Comparison of ENCODE assay signal across 8 mouse cellular contexts in the genomic region with DNA sequence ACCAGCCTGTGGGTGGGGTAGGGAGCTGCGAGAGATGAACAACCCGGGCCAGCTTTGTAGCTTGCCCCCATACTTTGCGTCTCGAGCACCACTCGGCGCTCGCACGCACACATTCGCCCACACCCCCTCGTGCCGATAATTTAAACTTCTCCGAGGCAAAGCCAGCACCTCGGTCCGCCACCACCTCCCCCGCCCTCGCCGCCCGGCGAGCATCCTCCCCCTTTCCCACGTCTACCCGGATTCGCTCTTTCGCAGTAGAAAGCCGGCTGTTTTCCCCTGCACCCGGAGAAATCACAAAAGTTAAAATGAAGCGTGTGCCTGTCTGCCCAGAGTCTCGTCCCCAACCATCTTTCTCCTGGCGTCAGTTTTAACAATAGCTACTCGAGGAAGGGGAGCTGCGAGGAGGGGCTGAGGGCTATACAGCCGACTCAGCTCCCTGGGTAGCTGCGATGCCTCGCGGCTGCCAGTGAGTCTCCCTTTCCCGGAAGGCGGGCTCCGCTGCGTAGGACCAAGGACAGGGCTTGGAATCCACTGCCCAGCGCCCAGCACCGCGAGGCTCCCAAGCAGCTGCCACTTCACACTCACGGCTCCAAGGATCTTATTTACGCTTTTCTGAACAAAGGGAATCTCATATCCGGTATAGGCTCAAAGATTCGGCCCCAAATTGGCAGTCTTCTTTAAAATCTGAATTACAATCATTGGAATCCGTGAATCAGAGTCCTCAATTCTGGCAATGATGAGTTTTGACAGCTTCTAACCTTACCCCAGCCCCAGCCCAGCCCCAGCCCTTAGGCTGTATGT. TPM values are rescaled to one million over a fixed set of nuclear protein-coding genes. Genes with fewer than 3 reads are reported as not detected.
DNase-seq lines count a peak whose midpoint lies in the region; ATAC-seq and TF ChIP-seq lines count a peak whose summit lies in the region.

No protein-coding gene starts in this region.

- H3K4me3 ChIP-seq in kidney, postnatal 0 days (replicated peaks; ENCODE audit: low read depth, low read length), result peak overlapping the region; percentile 40
- no peak overlapping the region for H3K4me3 ChIP-seq in kidney, adult 2 months (ENCODE audit: insufficient read depth, low read depth, low read length)
- peak overlapping the region; percentile 26 for H3K4me3 ChIP-seq in embryonic fibroblast, embryonic 13.5 days (ENCODE audit: insufficient read depth, low read length)
- H3K4me3 ChIP-seq in intestine, embryonic 14.5 days (ENCODE audit: low read depth, low read length), result peak overlapping the region; percentile 56
- peak overlapping the region; percentile 37 for H3K4me3 ChIP-seq in stomach, postnatal 0 days (ENCODE audit: low read depth, low read length)

- H3K36me3 ChIP-seq in kidney, postnatal 0 days (ENCODE audit: insufficient read depth, low read length), result no peaks in the 10 kb centered on the region
- H3K36me3 ChIP-seq in kidney, adult 2 months (ENCODE audit: control insufficient read depth, insufficient read depth, low read length), result no peaks in the 10 kb centered on the region
- no peaks in the 10 kb centered on the region for H3K36me3 ChIP-seq in intestine, embryonic 14.5 days (ENCODE audit: control insufficient read depth, insufficient read depth, low read length)
- no peaks in the 10 kb centered on the region for H3K36me3 ChIP-seq in stomach, postnatal 0 days (ENCODE audit: control insufficient read depth, insufficient read depth, low read length)

- peaks cover 23% of the 10 kb centered on the region for H3K4me1 ChIP-seq in kidney, postnatal 0 days (replicated peaks; ENCODE audit: insufficient read depth, low read length)
- no peaks in the 10 kb centered on the region for H3K4me1 ChIP-seq in kidney, adult 2 months (ENCODE audit: control insufficient read depth, insufficient read depth, low read length)
- no peaks in the 10 kb centered on the region for H3K4me1 ChIP-seq in embryonic fibroblast, embryonic 13.5 days (ENCODE audit: control insufficient read depth, insufficient read depth, low read length)
- peaks cover 4% of the 10 kb centered on the region; the same call in 1 of the 2 replicates for H3K4me1 ChIP-seq in intestine, embryonic 14.5 days (replicated peaks; ENCODE audit: control insufficient read depth, insufficient read depth, low read length)
- H3K4me1 ChIP-seq in stomach, postnatal 0 days (replicated peaks; ENCODE audit: control insufficient read depth, insufficient read depth), result 0 out of 2 replicates have a peak, but pooled peaks cover 5% of the 10 kb centered on the region

- no peak for TF ChIP-seq CTCF in kidney, postnatal 0 days (IDR thresholded peaks at IDR 0.05; ENCODE audit: low read depth)
- TF ChIP-seq CTCF in kidney, adult 2 months (conservative IDR thresholded peaks at IDR 0.05; ENCODE audit: insufficient read depth, insufficient read length, low read depth, low read length), result no peak
- no peak for TF ChIP-seq CTCF in embryonic fibroblast, embryonic 13.5 days (IDR thresholded peaks at IDR 0.05; ENCODE audit: borderline replicate concordance, insufficient read depth, low read length)
- TF ChIP-seq CTCF in stomach, postnatal 0 days (IDR thresholded peaks at IDR 0.05; ENCODE audit: low read depth), result no peak

- H3K4me2 ChIP-seq in kidney, postnatal 0 days (ENCODE audit: low read length), result peak overlapping the region; percentile 67
- H3K4me2 ChIP-seq in intestine, embryonic 14.5 days (ENCODE audit: low read length), result peak overlapping the region; percentile 77
- H3K4me2 ChIP-seq in stomach, postnatal 0 days (replicated peaks; ENCODE audit: low read depth), result peak overlapping the region; percentile 51

- WGBS in kidney, postnatal 0 days, result under 1% methylated on average over 43 of the region's 46 CpGs
- 2% methylated on average over 46 of the region's 46 CpGs for WGBS in kidney, adult 2 months
- WGBS in intestine, embryonic 14.5 days, result 0% methylated on average over 46 of the region's 46 CpGs
- WGBS in stomach, postnatal 0 days, result under 1% methylated on average over 46 of the region's 46 CpGs

- no peak overlapping the region for H3K9ac ChIP-seq in kidney, postnatal 0 days (ENCODE audit: low read depth, low read length)
- no peak overlapping the region for H3K9ac ChIP-seq in intestine, embryonic 14.5 days (ENCODE audit: low read length)
- H3K9ac ChIP-seq in stomach, postnatal 0 days (ENCODE audit: low read length), result no peak overlapping the region

- peaks cover 54% of the 10 kb centered on the region for H3K27me3 ChIP-seq in kidney, postnatal 0 days (ENCODE audit: insufficient read depth, low read length)
- H3K27me3 ChIP-seq in kidney, adult 2 months (replicated peaks; ENCODE audit: control insufficient read depth, insufficient read depth, low read length), result peaks cover 5% of the 10 kb centered on the region; the same call in 1 of the 2 replicates
- H3K27me3 ChIP-seq in intestine, embryonic 14.5 days (replicated peaks; ENCODE audit: control insufficient read depth, insufficient read depth, low read length), result peaks cover 69% of the 10 kb centered on the region
- peaks cover 18% of the 10 kb centered on the region; the same call in 1 of the 2 replicates for H3K27me3 ChIP-seq in stomach, postnatal 0 days (ENCODE audit: control insufficient read depth, insufficient read depth, low read length)

- no peak overlapping the region for H3K27ac ChIP-seq in kidney, postnatal 0 days
- H3K27ac ChIP-seq in kidney, adult 2 months (ENCODE audit: insufficient read depth, low read depth, low read length), result no peak overlapping the region
- no peak overlapping the region for H3K27ac ChIP-seq in embryonic fibroblast, embryonic 13.5 days (ENCODE audit: insufficient read depth, low read length)
- H3K27ac ChIP-seq in intestine, embryonic 14.5 days (ENCODE audit: low read depth), result no peak overlapping the region
- H3K27ac ChIP-seq in stomach, postnatal 0 days (replicated peaks), result no peak overlapping the region

- 0 out of 2 replicates have a peak, but pooled peaks have one; percentile 25 for ATAC-seq in kidney, postnatal 0 days (replicated peaks; ENCODE audit: low FRiP score, low read depth)
- ATAC-seq in intestine, embryonic 14.5 days (replicated peaks; ENCODE audit: low FRiP score, low TSS enrichment, low read depth), result no peak
- ATAC-seq in stomach, postnatal 0 days (ENCODE audit: low FRiP score, low TSS enrichment), result no peak

- no peak for TF ChIP-seq EP300 in stomach, postnatal 0 days (optimal IDR thresholded peaks at IDR 0.05)

- DNase-seq in kidney, postnatal 0 days (ENCODE audit: low spot score), result peak; percentile 68
- DNase-seq in kidney, adult 2 months, result no peak
- DNase-seq in adrenal gland, postnatal 36 days, result peak; percentile 68 to 72
- DNase-seq in intestine, embryonic 14.5 days (ENCODE audit: low spot score), result peak; percentile 74
- peak; percentile 74 for DNase-seq in mesoderm, embryonic 11.5 days (ENCODE audit: low read depth, low spot score)
- peak; percentile 61 for DNase-seq in stomach, postnatal 0 days (ENCODE audit: low spot score)
- no peak for DNase-seq in spleen, postnatal 4 days (ENCODE audit: low spot score in 2 of 2)

- no peak for TF ChIP-seq POLR2A in kidney, adult 2 months (IDR thresholded peaks at IDR 0.05; ENCODE audit: low read depth, low read length)
- TF ChIP-seq POLR2A in embryonic fibroblast, embryonic 13.5 days (IDR thresholded peaks at IDR 0.05; ENCODE audit: low read depth, low read length), result no peak

- no peaks in the 10 kb centered on the region for H3K9me3 ChIP-seq in kidney, postnatal 0 days (replicated peaks; ENCODE audit: low read length)
- H3K9me3 ChIP-seq in intestine, embryonic 14.5 days (ENCODE audit: control insufficient read depth, low read length), result no peaks in the 10 kb centered on the region
- H3K9me3 ChIP-seq in stomach, postnatal 0 days (ENCODE audit: control insufficient read depth, low read length), result no peaks in the 10 kb centered on the region

RNA-seq across cellular contexts. Expression of a gene that starts 25.8 kb away (rescaled TPM):
- polyA plus RNA-seq in kidney, postnatal 0 days (2015; fragmentation: Nextera tagmentation; extraction: Ambion mirVana), result 0.31 and 0.50 TPM in 2 replicates
- polyA plus RNA-seq in kidney, adult 2 months (2012; rRNA removed), result 0.34 TPM in 1 of 2 replicates, not detected in the other
- total RNA-seq in adrenal gland, postnatal 36 days (2021), result 1 to 10 TPM in 1 of 2 experiments, under 1 TPM in 1; 0.23 to 1.8 TPM
- 2.0 and 4.5 TPM in 2 replicates for polyA plus RNA-seq in embryonic fibroblast, embryonic 13.5 days (2011; ENCODE audit: insufficient read length, low read depth, missing spikeins)
- polyA plus RNA-seq in intestine, embryonic 14.5 days (2014; fragmentation: Nextera tagmentation; extraction: Ambion mirVana), result 6.6 and 7.0 TPM in 2 replicates
- polyA plus RNA-seq in stomach, postnatal 0 days (2015; fragmentation: Nextera tagmentation; extraction: Ambion mirVana), result 1.5 and 1.9 TPM in 2 replicates

Comparison
In these comparisons a context has a peak if more than half of its experiments do, and no peak if none do; other contexts are left out.
1. DNase-seq: peak in kidney, postnatal 0 days (single experiment), adrenal gland, postnatal 36 days (2 of 2), intestine, embryonic 14.5 days (single experiment), mesoderm, embryonic 11.5 days (single experiment) and stomach, postnatal 0 days (single experiment); none in kidney, adult 2 months (single experiment) and spleen, postnatal 4 days (0 of 2).
2. Peak in every context shown above with its lines, with median percentiles within 50 percentile points of each other: H3K4me2 ChIP-seq.